Mouse (Mus musculus): ENCODE data around the gene Tjp3.

DNA sequence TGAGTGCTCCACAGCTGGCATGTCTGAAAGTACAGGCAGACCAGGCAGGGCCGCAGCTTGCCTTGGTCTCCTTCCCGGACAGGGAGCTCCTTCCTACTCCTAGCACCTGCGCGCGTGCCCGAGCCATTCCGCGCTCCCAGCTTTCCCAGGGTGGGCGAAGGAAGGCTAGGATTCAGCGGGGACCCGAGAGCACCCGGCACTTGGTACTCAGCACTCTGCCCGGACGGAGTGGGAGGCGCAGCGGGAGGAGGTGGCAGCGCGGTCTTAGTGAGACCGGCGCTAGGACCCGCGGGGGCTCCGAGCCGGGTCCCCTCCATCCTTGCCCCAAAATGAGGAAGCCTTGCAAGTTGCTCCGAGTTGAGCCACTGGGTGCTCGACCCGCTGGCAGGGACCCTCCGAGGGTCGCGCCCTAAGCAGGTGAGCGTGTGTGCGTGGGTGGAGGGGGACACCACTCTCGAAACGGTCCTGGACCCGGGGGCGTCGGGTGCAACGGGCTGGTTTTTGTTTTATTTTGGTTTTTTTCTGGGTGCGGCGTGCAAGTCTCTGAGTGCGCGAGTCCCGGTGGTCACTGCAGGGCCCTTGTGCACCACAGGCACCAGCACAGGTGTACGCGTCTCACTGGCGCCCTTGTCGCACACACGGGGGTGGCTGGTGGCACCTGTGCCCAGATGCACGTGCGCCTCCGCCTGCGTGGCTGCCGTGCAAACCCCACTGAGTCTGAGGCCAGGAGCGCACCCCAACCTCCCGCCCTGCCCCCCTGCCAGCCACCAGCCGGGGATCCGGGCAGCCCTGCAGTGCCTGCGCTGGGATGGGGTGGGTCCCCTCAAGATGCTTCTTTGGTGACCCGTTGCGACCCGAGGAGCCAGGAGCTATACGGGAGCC is 34.0 kb downstream of the Tjp3 start:
- TF ChIP-seq CTCF (IDR thresholded peaks at IDR 0.05; ENCODE audit: control insufficient read depth, insufficient read depth, low read length) (no peak), POLR2A (IDR thresholded peaks at IDR 0.05; ENCODE audit: borderline replicate concordance, control insufficient read depth, low read depth, low read length) (peak; percentile 13; the same call in 1 of the 2 replicates)

All from bone marrow, adult 2 months (tissue).